Mouse (Mus musculus) NIH3T3 (cell line): ENCODE results near the gene Tbc1d10b.

Experiments
- DNase-seq: peaks from one replicate; pipeline ENCODE4 v3.0.0-alpha.2; 2012; ENCODE audit warnings: low read depth

Tbc1d10b gene

DNA sequence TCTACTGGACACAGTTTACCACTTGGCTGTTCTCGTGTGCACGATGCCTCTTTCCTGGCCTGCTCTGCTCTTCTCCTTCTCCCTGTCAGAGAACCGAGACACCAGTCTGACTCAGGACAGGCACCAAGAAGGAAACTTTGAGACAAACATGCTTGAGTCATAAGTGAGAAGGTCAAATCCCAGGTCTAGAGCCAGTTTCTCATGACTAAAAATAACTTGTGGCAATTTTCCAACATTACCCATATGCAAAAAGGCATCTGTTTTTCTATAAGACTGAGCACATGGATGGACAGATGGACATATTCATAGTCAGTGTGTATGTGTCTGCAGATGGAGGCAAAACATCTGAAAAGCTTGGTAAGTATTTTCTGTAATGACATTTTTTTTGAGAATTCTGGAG, 54.8 kb downstream of the Tbc1d10b start:
- DNase-seq = peak; percentile 77

DNA sequence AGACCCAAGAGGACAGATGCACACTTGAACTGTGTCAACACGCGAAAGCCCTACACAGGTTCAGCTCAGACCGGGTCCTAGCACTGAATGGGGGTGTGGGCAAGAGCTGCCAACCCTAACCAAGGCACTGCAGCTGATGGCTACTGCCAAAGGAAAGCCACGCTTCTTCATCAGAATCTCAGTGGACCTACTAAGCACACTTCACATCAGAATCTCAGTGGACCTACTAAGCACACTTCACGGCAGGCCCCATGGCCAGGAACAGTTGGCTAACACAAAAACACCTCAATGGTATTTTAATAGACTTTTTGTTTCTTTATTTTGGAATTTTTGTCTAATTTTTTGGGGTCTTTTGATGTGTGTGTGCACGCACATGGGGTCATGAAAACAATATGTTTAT, 55.8 kb downstream of the Tbc1d10b start:
- no peak for DNase-seq

DNA sequence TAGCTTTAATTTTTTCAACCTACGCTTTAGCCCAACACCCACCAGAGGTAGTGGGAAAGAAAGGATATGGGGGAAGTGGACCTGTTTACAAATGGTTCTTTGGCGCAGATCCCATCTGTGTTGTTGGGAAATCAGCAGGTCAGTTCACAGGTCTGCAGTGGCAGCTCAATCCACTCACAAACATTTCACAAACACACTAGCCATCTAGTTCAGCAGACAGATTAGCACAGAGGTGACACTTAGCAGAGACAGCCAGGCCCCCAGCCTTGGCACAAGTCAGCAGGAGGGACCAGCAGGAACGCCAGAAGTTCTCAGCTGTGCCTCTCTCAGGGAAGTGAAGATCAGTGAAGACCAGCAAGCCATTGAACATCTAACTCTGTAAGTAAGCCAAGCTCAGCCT, 60.4 kb downstream of the Tbc1d10b start:
- no peak for DNase-seq
